Mouse (Mus musculus) activated CD4-positive, CD25-positive, alpha-beta regulatory T cell, adult 9 weeks (primary cell): ENCODE results near the gene C2cd4c. TPM values are rescaled to one million over a fixed set of nuclear protein-coding genes. Genes with fewer than 3 reads are reported as not detected.

Experiments
- polyA plus RNA-seq: library from polyadenylated mRNA; unstranded; fragments of 100-300 nt; shearing (Covaris generic); gene quantifications from one replicate; pipeline ENCODE4 v1.2.1, GENCODE M21; 2017

The C2cd4c gene
- not detected for polyA plus RNA-seq

DNA sequence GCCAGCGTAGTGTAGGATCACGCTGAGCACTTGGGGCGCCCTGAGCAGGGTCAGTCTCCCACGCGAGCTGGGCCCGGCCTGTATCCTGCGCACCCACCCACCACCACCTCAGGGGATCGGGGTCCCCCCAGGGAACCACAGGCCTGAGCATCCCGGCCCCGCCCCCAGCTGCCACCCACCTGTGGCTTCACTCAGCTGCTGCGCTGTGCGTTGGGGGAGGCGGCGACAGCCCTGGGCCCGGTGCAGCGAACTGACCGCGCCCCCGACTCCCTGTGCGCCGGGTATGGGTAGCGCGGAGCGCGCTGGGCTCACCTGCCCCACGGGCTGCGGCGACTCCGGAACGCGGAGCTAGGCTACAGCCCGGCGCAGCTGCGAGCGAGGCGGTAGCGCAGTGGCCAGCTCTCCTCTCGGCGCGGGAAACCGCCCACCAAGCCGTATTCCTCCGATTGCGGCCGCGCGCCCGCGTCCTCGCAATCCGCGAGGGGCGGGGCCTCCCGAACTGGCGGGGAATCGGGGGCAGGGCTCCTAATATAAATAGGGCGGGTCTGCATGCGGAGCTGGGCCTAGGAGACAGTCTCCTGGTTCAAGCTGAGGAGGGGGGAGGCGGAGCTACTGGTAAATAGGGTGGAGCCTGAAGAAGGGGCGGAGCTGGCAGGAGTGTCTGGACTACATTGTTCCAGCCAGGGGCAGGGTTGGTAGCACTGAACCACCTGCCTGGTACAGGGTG is at the start of gene C2cd4c:
Gene C2cd4c (minus strand): TSS at position 448 of the 727 bp plus-strand sequence.

DNA sequence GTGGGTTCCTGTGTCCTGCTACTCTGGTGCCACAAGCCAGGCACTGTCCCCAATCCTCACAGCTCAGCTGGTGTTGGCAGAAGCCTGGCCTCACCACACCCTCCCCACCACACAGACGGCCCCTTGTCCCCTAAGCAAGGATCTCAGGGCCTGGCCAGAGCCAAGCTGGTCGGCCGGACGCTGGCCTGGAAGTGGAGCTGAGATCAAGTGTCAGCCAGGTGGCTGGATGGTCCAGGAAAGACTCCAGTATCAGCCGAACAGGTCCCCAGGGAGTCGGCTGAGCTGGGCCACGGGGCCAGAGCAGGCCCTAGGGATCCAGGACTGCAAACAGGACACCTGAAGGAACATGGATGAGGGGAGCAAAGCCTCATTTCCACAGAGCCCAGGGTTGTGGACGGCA is 31.9 kb upstream of the C2cd4c start, which contains the start of gene Odf3l2:
Gene Odf3l2 (minus strand): TSS at position 28 of the 400 bp plus-strand sequence.

DNA sequence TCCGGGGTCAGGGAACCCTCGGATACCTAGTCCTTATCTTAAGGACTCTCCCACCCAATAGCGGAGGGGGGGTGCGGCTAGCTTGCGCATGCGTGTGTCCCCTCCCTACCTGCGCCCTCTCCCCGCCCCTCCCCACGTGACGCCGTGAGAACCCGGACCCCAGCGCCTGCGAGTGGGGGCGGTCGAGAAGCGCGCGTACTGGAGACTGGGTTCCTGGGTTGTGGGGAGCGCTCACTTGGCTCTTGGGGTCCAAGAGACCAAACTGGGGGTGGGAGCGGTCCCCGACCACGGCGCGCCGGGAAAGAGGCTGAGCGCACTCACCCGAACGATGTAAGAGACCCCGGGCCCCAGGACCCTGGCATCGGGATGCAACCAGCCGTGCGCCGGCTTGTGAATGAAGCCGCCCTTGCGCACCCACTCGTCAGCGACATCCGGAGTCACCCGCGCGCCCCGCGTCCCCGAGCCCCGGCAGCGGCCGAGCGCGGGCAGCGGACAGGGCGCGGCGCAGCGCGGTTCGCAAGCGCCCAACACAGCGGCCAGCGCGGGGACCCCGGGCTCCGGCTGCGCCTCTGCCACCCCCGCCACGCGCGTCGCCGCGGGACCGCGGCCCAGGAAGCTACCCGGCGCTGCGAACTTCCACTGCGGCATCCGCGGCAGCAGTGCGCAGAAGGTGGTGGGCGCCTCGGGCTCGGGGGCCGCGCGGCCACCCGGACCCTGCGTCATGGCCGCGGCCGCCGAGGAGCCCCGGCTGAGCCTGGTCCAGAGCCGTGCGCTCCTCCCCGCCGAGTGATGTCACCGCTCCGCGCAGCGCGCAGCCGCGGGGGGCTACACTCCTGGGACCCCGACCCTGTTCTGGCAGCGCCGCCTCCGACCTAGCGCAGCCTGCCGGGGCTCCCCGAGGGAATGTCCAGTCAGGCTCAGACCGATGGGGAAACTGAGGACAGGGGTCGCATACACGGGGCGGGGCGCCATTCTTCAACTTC is 23.6 kb upstream of the C2cd4c start, which contains the start of gene Shc2:
Gene Shc2 (minus strand): TSS at position 791 of the 983 bp plus-strand sequence.

GRCm38 (mm10) chr10:79587061-79587751 is 26.6 kb downstream of the C2cd4c start, which contains the start of gene Theg:
TSS of gene Theg (minus strand) at chr10:79587331.

Other genes with a start within 250 kb of the C2cd4c start
- gene Vmn2r83, start 145.3 kb downstream of the C2cd4c start, polyA plus RNA-seq, result not detected
- 6.1 TPM for gene Plpp2, start 80.2 kb downstream of the C2cd4c start, polyA plus RNA-seq
- gene Mier2, start 58.8 kb downstream of the C2cd4c start, polyA plus RNA-seq, result 39.1 TPM
- not detected for gene Theg, start 26.7 kb downstream of the C2cd4c start, polyA plus RNA-seq
- gene Shc2, start 23.9 kb upstream of the C2cd4c start, polyA plus RNA-seq, result not detected
- not detected for gene Odf3l2, start 31.7 kb upstream of the C2cd4c start, polyA plus RNA-seq
- not detected for gene Madcam1, start 50.5 kb upstream of the C2cd4c start, polyA plus RNA-seq
- 46.7 TPM for gene Tpgs1, start 55.3 kb upstream of the C2cd4c start, polyA plus RNA-seq
- gene Cdc34, start 68.2 kb upstream of the C2cd4c start, polyA plus RNA-seq, result 14.7 TPM
- 0.71 TPM for gene Gzmm, start 75.0 kb upstream of the C2cd4c start, polyA plus RNA-seq
- gene Bsg, start 90.5 kb upstream of the C2cd4c start, polyA plus RNA-seq, result 281 TPM
- not detected for gene Hcn2, start 102.6 kb upstream of the C2cd4c start, polyA plus RNA-seq
- 46.0 TPM for gene Polrmt, start 132.6 kb upstream of the C2cd4c start, polyA plus RNA-seq
- gene Fgf22, start 141.1 kb upstream of the C2cd4c start, polyA plus RNA-seq, result not detected
- gene Rnf126, start 152.9 kb upstream of the C2cd4c start, polyA plus RNA-seq, result 5.1 TPM
- gene Fstl3, start 163.2 kb upstream of the C2cd4c start, polyA plus RNA-seq, result 0.68 TPM
- not detected for gene Prss57, start 176.9 kb upstream of the C2cd4c start, polyA plus RNA-seq
- 0.38 TPM for gene Palm, start 179.5 kb upstream of the C2cd4c start, polyA plus RNA-seq
- not detected for gene Misp, start 207.0 kb upstream of the C2cd4c start, polyA plus RNA-seq
- gene Ptbp1, start 240.4 kb upstream of the C2cd4c start, polyA plus RNA-seq, result 322 TPM